Mouse (Mus musculus): ENCODE measurements at regions not wholly inside any gene's neighbourhood (a gene's known extent, or its start where the extent isn't known, plus 50 kb on each side); places are given as distances from the start of the nearest gene placed in this dataset.

GRCm38 (mm10) chr1:108649588-108650378 is 1060.0 kb downstream of the Serpinb8 start:
- DNase-seq, result peak; percentile 76 to 78

GRCm38 (mm10) chr1:108671026-108671425 is 1081.2 kb downstream of the Serpinb8 start:
- DNase-seq, result no peak
